Mouse (Mus musculus): ENCODE measurements around the gene Tent5a.

- TF ChIP-seq CTCF (IDR thresholded peaks at IDR 0.05; ENCODE audit: control insufficient read depth, insufficient read depth, low read length), result no peak
- no peak for TF ChIP-seq POLR2A (IDR thresholded peaks at IDR 0.05; ENCODE audit: borderline replicate concordance, control insufficient read depth, low read depth, low read length)
Measured at GRCm38 (mm10) chr9:85320167-85320951, 6.8 kb downstream of the Tent5a start.
